Mouse (Mus musculus) embryonic fibroblast, embryonic 13.5 days (primary cell): ENCODE data around the gene Chchd3.

ENCODE experiments used
- CTCF ChIP-seq: IDR thresholded peaks from 2 replicates; pipeline ENCODE4 v1.5.1; 2011; ENCODE audit warnings: mild to moderate bottlenecking, control low read depth, low read length, moderate library complexity, borderline replicate concordance; ENCODE audit not compliant: insufficient read depth
- POLR2A ChIP-seq: IDR thresholded peaks from 2 replicates; pipeline ENCODE4 v1.6.1; 2011; ENCODE audit warnings: low read depth, mild to moderate bottlenecking, control low read depth, low read length, moderate library complexity

- TF ChIP-seq POLR2A, result no peak
- TF ChIP-seq CTCF, result no peak
These were observed 784 bp downstream of the Chchd3 start for GRCm38 (mm10) chr6:33059276-33059675.
